ENCODE assay signal across 13 mouse cellular contexts in the genomic region with DNA sequence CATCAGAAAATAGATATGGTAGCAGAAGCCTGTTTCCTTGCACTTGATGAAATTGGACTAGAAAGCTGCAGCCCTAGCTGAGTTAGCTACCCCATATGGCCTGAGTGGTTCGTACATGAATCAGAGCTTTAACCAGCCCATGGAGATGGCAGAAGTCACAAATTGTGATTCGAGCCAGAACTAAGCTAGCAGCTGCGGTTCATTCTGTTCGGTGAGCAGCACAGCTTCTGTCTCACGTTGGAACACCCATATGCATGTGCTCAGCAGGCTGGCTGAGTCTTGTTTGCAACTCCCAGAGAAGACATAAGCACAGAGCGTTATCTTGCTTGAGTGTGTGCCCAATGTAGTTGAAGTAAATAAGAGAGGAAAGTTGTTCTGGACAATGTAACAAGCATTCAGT. TPM values are rescaled to one million over a fixed set of nuclear protein-coding genes. Genes with fewer than 3 reads are reported as not detected.
DNase-seq lines count a peak whose midpoint lies in the region; ATAC-seq lines count a peak whose summit lies in the region.
"Had no signal": no experiment of that assay in that cellular context is flagged by ENCODE, and none has a peak within 500 bp of the region (broad histone marks: within the 10 kb centered on the region; RNA-seq: fewer than 3 reads in every experiment).

No protein-coding gene starts in this region.

- H3K4me2 ChIP-seq in forebrain, embryonic 14.5 days (ENCODE audit: low read length), result no peak overlapping the region
- H3K4me2 ChIP-seq in forebrain, embryonic 12.5 days, result no peak overlapping the region
- H3K4me2 ChIP-seq: intestine, embryonic 15.5 days; neural tube, embryonic 15.5 days had no signal

- 82% methylated on average over 6 of the region's 6 CpGs for WGBS in forebrain, embryonic 14.5 days
- 93% methylated on average over 6 of the region's 6 CpGs for WGBS in forebrain, embryonic 12.5 days

- H3K27ac ChIP-seq in forebrain, embryonic 14.5 days (ENCODE audit: low read depth, low read length), result no peak overlapping the region
- H3K27ac ChIP-seq in forebrain, embryonic 12.5 days, result no peak overlapping the region
- H3K27ac ChIP-seq: intestine, embryonic 15.5 days; left cerebral cortex, adult 2 months; macrophage; neural tube, embryonic 15.5 days had no signal

- peak; percentile 62; the same call in 1 of the 2 replicates for ATAC-seq in forebrain, embryonic 14.5 days
- ATAC-seq in forebrain, embryonic 12.5 days (ENCODE audit: low FRiP score), result no peak
- ATAC-seq: intestine, embryonic 15.5 days had no signal

- DNase-seq in forebrain, embryonic 14.5 days (ENCODE audit: low spot score), result peak; percentile 64
- DNase-seq in frontal cortex, postnatal 14 days (ENCODE audit: low spot score in 2 of 2), result peak; percentile 18 to 49
- DNase-seq in left cerebral cortex, adult 11 months (ENCODE audit: low spot score), result peak; percentile 33
- DNase-seq in right cerebral cortex, postnatal 25 days, result peak; percentile 55
- no peak for DNase-seq in adrenal gland, adult 2 months
- no peak for DNase-seq in T-cell, adult 2 months (ENCODE audit: low spot score)
- no peak for DNase-seq in B cell, adult 2 months

- H3K9me3 ChIP-seq in forebrain, embryonic 14.5 days (replicated peaks; ENCODE audit: control insufficient read depth, low read length), result peaks cover 5% of the 10 kb centered on the region; the same call in 1 of the 2 replicates
- no peaks in the 10 kb centered on the region for H3K9me3 ChIP-seq in forebrain, embryonic 12.5 days
- H3K9me3 ChIP-seq: G1E; intestine, embryonic 15.5 days; neural tube, embryonic 15.5 days had no signal

- H3K36me3 ChIP-seq in forebrain, embryonic 14.5 days (ENCODE audit: control insufficient read depth, insufficient read depth, low read length), result no peaks in the 10 kb centered on the region
- H3K36me3 ChIP-seq in forebrain, embryonic 12.5 days (replicated peaks), result no peaks in the 10 kb centered on the region
- H3K36me3 ChIP-seq: G1E; intestine, embryonic 15.5 days; neural tube, embryonic 15.5 days had no signal

- H3K9ac ChIP-seq in forebrain, embryonic 14.5 days (ENCODE audit: low read length), result no peak overlapping the region
- H3K9ac ChIP-seq in forebrain, embryonic 12.5 days, result no peak overlapping the region
- H3K9ac ChIP-seq: intestine, embryonic 15.5 days; neural tube, embryonic 15.5 days had no signal

- H3K4me1 ChIP-seq in forebrain, embryonic 14.5 days (ENCODE audit: control insufficient read depth, insufficient read depth, low read length), result no peaks in the 10 kb centered on the region
- H3K4me1 ChIP-seq in forebrain, embryonic 12.5 days, result no peaks in the 10 kb centered on the region
- H3K4me1 ChIP-seq: intestine, embryonic 15.5 days had no signal

- H3K27me3 ChIP-seq in forebrain, embryonic 14.5 days (replicated peaks; ENCODE audit: control insufficient read depth, insufficient read depth, low read length), result no peaks in the 10 kb centered on the region
- H3K27me3 ChIP-seq in forebrain, embryonic 12.5 days, result no peaks in the 10 kb centered on the region
- H3K27me3 ChIP-seq: intestine, embryonic 15.5 days; neural tube, embryonic 15.5 days had no signal

- no peak overlapping the region for H3K4me3 ChIP-seq in forebrain, embryonic 14.5 days (ENCODE audit: low read depth, low read length)
- no peak overlapping the region for H3K4me3 ChIP-seq in forebrain, embryonic 12.5 days (replicated peaks)
- H3K4me3 ChIP-seq: intestine, embryonic 15.5 days; left cerebral cortex, adult 2 months; neural tube, embryonic 15.5 days had no signal

RNA-seq across cellular contexts. Expression of gene Fam173b, which starts 32.9 kb away (rescaled TPM):
- 11.5 and 13.3 TPM in 2 replicates for polyA plus RNA-seq in forebrain, embryonic 14.5 days (2014; fragmentation: Nextera tagmentation; extraction: Ambion mirVana)
- 12.5 and 13.2 TPM in 2 replicates for polyA plus RNA-seq in forebrain, embryonic 12.5 days (2016; fragmentation: Nextera tagmentation; extraction: Ambion mirVana)
- total RNA-seq in adrenal gland, adult 2 months (2021), result 10 to 100 TPM; 19.1 to 24.9 TPM
- polyA plus RNA-seq in adrenal gland, adult 2 months (2012; rRNA removed), result 4.2 and 6.2 TPM in 2 replicates

RNA-seq across cellular contexts. Expression of gene Cct5, which starts 33.0 kb away (rescaled TPM):
- polyA plus RNA-seq in forebrain, embryonic 14.5 days (2014; fragmentation: Nextera tagmentation; extraction: Ambion mirVana), result 646 and 673 TPM in 2 replicates
- polyA plus RNA-seq in forebrain, embryonic 12.5 days (2016; fragmentation: Nextera tagmentation; extraction: Ambion mirVana), result 617 and 631 TPM in 2 replicates
- total RNA-seq in adrenal gland, adult 2 months (2021), result 100 to 1,000 TPM; 318 to 321 TPM
- 41.6 and 49.5 TPM in 2 replicates for polyA plus RNA-seq in adrenal gland, adult 2 months (2012; rRNA removed)

Comparison
In these comparisons a context has a peak if more than half of its experiments do, and no peak if none do; other contexts are left out.
1. DNase-seq: peak in forebrain, embryonic 14.5 days (single experiment), frontal cortex, postnatal 14 days (2 of 2), left cerebral cortex, adult 11 months (single experiment) and right cerebral cortex, postnatal 25 days (single experiment); none in adrenal gland, adult 2 months (single experiment), T-cell, adult 2 months (single experiment) and B cell, adult 2 months (0 of 2).
2. RNA of gene Cct5, which starts 33.0 kb away (polyA plus RNA-seq): 646 to 673 TPM in forebrain, embryonic 14.5 days and 617 to 631 TPM in forebrain, embryonic 12.5 days; 41.6 to 49.5 TPM in adrenal gland, adult 2 months; every median in the first group is over 10 times any median in the second.